Mouse (Mus musculus) v-Abl transformed pro-B cells (cell line): Measurements from ENCODE around the gene Fgf22.

ENCODE experiments used
- in situ Hi-C, 2 experiments: fragments of 400-800 bp; cut with MboI; formaldehyde crosslinking; loops; one replicate each; pipeline ENCODE4 v1.15.1; 2025; ENCODE audit not compliant: unreplicated experiment in 2 of 2

Gene Fgf22

DNA sequence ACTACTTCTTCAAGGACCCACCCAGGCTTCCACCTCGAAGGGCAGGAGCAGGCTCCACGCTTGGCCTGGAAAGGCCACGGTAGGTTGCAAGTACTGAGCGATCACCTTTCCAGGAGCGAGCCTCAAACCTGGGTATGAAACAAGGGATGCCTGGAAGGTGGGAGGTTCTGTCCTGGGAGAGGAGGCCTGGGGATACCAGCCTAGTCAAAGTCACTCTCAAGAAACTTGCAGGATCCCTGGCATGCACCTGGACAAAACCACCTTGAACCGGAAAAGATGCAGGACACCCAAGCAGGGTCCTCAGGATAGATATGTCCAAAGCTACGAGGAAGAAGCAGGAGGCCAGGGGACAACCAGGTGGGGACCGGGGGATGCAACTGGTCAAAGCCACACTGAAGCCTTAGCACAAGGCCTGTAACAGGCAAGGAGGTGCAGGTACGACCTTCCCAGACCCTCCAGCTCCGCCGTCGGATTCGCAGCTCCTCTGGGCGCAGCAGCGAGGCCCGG is 11.2 kb downstream of the Fgf22 start:
- in situ Hi-C loops: no loop called here

DNA sequence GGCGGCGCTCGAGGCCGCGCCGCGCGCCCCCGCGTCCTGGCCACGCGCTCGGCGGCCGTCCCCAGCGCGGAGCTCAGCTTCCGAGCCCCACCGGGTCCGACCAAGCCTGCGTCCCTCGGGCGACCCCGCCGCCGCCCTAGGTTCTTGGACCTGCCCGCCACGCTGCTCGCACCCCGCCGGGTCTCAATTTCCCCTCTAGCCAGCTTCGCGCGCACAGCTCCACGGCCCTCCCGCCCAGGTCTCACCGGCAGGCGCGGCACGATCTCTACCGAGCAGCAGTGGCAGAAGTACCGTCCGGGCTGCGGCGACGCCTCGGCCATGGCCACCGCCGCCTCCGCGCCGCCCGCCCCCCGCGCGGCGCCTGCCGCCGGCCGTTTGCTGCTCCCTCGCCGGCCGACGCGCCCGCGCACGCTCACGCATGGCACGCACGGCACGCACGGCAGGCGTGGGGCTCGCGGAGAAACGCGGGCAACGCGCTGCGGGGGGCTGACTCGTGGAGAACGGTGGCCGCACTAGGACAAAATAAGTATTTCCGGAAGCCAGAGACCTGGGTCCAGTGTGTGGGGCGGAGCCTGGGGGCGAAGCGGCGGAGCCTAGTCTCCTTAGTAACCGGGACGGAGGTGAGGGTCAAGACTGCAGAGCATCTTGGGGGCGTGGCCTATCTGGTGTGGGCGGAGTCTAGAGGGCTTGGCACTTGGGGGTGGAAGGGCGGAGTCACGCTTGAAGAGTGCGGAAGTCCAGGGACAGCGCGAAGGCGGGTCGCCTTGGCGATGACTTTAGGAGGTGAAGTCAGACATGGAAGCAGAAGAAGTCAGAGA is 11.8 kb downstream of the Fgf22 start, which contains the start of gene Rnf126:
Rnf126 (minus strand) TSS at position 445 of the 818 bp plus-strand sequence.
- in situ Hi-C loops: no loop called here

DNA sequence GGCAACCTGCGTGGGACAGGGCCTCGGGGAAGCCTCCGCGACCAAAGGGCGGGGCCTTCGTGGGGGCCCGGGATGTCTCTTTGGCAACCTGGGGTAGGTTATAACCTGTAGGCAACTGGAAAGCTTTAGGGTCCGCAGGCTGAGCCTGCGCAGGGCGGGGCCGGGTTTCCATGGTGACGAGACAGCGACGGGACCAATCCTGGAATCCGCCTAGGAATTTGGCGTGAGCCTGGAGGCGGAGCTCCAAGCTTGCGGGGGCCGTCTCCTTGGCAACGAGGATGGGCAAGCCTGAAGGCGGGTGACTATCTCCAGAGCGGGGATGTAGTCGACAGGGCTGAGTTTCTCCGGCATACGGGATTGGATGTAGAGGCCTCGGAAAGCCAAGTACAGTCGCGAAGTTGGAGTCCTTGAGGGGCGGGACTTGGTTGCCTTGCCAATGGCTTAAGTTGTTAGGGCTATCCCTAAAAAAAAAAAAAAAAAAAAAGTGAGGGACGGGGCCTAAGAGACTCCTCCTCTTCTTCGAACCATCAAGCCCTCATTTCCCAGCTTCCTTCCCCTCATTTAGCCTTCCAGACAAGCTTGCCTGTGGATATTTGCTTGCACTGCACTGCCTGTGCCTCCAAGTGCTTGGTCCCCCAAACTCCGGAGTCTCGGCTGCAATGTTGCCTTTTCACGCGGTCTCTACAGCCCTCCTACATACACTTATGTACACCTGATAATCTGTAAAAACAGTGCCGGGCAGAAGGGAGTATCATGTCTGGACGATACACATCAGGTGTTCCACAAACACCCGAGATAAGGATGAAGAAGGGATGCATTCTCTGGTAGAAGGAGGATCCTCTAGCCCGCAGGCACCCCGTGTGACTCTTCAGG is 12.7 kb downstream of the Fgf22 start:
- in situ Hi-C loops: no loop called here

- in situ Hi-C loops: no loop called here
Observed at GRCm38 (mm10) chr10:79768400-79768799, 13.5 kb downstream of the Fgf22 start.

DNA sequence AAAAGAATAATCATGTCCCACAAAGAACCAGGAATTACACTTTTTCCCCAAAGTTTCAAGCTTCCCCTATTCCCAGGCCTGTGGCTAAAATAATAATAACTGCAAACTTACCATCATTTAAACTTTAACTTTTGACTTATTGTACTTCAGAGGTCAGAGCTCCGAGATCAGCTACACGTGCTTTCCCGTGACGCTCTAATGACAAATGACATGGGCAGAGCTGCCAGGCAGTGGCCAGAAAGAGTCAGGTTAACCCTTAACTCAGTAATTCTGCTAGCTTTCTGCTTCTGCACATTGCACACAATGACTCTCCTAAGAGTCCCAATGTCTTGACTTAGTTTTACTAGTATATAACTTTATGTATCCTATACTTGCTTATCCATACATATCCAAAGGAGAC is 14.5 kb downstream of the Fgf22 start:
- in situ Hi-C loops: no loop called here

- in situ Hi-C loops: loop anchor here in 1 of 2 experiments (5.0 kb wide), 1 partner anchor 45 kb away; no protein-coding TSS in a partner anchor
Observed at GRCm38 (mm10) chr10:79772320-79772719, 17.4 kb downstream of the Fgf22 start.

GRCm38 (mm10) chr10:79773208-79773607 is 18.3 kb downstream of the Fgf22 start:
- in situ Hi-C loops: loop anchor here in 1 of 2 experiments (5.0 kb wide), 1 partner anchor 44 kb away; no protein-coding TSS in a partner anchor

DNA sequence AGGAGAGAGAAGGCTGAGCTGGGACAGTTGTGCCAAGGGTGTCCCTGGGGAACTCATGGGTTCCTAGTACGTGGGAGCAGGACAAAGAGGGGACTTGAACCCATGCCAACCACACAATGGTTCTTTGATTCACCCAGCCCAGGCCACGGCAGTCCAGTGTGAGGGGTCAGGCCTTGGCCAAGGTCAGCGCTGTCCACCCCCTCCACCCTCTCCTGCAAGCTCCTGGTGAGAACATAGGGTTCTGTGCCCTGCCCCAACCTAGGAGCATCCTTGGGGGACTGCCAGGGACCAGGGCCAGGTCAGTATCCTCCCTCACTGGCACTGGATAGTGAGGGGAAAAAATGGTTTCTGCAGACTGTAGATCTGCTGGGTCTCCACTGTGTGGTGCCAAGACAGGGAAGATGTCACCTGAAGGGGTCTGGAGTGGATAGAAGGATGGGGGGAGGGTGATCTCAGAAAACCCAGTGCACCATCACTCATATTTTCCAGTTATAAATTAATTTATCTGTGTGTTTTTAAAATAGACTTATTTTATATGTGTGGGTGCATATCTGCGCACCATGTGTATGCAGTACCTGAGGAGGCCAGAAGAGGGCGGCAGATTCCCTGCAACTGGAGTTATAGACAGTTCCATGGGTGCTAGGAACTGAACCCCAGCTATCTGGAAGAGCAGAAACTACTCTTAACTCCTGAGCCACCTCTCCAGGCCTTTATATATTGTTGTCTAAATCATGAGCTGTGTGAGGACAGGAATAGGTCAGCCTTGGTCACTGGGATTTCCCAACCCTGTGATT is 19.8 kb downstream of the Fgf22 start:
- in situ Hi-C loops: loop anchor here (5.0 kb wide), 2 partner anchors 38 to 43 kb away; no protein-coding TSS in a partner anchor

- in situ Hi-C loops: loop anchor here in 1 of 2 experiments (5.0 kb wide), 1 partner anchor 35 kb away; no protein-coding TSS in a partner anchor
Observed at GRCm38 (mm10) chr10:79777103-79777531, 22.2 kb downstream of the Fgf22 start, which contains the start of gene Fstl3. Gene Fstl3, plus strand, starts transcription at chr10:79777272.

DNA sequence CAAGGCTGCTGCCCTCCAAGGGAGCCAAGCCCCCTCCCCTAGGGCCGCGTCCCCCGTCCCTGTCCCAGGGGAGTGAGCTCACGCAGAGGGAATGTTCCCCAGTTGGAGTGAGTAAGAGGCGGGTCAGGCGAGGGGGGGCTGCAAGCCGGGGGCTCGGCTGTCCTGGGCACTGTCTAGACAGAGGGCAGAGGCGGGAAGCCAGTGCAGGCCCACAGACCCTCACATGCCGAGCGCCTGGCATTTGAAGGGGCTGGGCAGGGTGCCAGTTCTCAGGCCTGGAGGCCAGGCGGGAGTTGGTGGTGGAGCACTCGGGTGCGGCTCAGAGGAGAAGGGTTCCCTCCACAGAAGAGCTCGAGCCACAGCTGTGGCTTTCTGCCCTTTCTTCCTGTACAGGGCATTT is 23.1 kb downstream of the Fgf22 start:
- in situ Hi-C loops: loop anchor here in 1 of 2 experiments (5.0 kb wide), 1 partner anchor 34 kb away; no protein-coding TSS in a partner anchor

DNA sequence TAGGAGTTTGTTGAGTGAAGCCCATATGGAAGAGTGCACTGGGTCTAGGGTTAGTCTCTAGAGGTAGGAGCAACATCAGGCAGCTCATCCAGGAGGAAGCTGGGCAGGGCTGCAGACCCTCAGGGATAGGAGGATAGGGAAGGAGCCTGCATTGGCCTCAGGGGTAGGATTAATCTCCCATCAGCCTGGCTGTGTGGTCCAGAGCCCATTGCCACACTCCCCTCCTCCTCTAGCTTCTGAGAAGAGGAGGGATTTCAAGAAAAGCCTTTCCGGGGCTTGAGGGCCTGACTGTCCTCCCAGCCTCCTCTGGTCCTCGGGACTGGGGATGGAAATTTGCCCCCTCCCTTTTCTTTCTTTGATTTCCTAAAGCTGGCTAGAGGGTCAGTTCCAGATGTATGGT is 24.3 kb downstream of the Fgf22 start:
- in situ Hi-C loops: loop anchor here in 1 of 2 experiments (5.0 kb wide), 1 partner anchor 33 kb away; no protein-coding TSS in a partner anchor

DNA sequence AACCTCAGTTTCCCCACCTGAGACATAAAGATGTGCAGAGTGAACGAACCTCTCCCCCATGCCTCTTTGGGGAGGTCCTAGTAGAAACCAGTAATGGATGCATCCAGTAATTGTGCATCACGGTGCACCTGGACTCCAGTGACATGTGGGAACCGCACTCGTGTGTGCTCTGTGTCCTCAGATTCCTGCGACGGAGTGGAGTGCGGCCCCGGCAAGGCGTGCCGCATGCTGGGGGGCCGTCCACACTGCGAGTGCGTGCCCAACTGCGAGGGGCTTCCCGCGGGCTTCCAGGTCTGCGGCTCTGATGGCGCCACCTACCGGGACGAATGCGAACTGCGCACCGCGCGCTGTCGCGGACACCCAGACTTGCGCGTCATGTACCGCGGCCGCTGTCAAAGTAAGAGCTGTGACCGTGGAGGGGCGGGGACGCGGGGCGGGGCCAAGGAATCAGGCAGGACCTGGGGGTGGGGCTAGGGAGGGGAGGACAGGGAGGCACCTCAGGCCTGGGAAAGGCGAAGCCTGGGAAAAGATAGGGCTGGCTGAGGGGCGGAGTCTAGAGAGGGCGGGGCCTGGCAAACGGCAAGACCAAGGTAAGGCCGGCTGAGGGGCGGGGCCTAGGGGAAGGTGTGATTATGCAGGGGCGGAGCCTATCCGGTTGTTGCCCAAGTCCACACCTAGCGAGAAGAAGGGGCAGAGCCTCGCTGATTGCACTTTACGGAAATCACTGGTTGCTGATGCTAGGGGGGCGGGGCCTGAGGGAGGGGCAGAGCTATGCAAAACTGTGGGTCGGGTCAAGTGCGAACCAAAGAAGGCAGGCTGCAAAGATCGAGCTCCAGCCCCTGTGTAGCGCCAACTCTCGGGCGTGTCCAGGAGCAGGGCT is 25.1 kb downstream of the Fgf22 start:
- in situ Hi-C loops: loop anchor here (5.0 to 10.0 kb wide), 2 partner anchors 32 to 85 kb away; no protein-coding TSS in a partner anchor

DNA sequence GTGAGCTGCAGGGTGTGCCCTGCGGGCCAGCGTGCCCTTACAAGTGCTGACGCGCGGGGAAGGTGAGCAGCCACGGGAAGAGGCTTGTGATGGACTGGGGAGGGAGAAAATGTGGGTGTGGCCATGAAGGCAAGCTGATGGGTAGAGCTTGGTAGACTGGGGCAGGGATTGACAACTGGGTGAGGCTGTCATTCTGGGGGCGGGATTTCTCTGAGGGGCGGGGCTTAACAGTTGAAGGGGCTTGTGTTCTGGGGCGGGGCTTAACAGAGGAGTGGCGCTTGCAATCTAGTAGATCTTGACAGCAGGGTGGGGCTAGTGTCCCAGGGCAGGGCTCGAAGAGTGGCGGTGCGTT is 25.8 kb downstream of the Fgf22 start:
- in situ Hi-C loops: loop anchor here in 1 of 2 experiments (10.0 kb wide), 1 partner anchor 86 kb away; no protein-coding TSS in a partner anchor

DNA sequence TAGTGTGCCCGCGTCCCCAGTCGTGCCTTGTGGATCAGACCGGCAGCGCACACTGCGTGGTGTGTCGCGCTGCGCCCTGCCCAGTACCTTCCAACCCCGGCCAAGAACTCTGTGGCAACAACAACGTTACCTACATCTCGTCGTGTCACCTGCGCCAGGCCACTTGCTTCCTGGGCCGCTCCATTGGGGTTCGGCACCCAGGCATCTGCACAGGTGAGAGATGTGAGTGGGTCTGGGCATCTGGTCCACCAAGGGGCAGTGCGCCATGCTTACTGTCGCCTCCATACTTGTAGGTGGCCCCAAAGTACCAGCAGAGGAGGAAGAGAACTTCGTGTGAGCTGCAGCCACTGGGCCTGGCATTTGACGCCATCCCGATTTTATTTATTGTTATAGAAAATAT is 26.3 kb downstream of the Fgf22 start:
- in situ Hi-C loops: loop anchor here in 1 of 2 experiments (10.0 kb wide), 1 partner anchor 86 kb away; no protein-coding TSS in a partner anchor

GRCm38 (mm10) chr10:79781956-79782355 is 27.1 kb downstream of the Fgf22 start:
- in situ Hi-C loops: loop anchor here in 1 of 2 experiments (10.0 kb wide), 1 partner anchor 87 kb away; no protein-coding TSS in a partner anchor

DNA sequence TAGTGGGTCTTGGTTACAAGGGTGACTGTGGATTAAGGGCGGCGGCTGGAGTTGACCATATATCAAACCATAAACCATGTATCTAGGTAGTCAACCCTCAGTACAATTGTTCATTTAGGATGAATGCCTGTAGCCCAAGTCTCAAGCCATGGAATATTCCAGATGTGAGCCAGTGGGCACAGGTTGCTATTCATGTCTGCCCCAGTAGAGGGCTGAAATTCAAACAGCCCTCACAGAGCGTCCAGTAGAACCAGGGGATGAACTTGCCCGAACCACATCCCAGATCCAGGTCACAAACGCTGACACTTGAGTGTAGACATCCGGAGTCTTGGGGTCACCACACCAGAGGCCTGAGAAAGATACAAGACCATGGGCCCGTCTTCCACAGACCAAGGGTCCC is 28.2 kb downstream of the Fgf22 start:
- in situ Hi-C loops: loop anchor here in 1 of 2 experiments (10.0 kb wide), 1 partner anchor 88 kb away; no protein-coding TSS in a partner anchor

- in situ Hi-C loops: loop anchor here in 1 of 2 experiments (10.0 kb wide), 1 partner anchor 89 kb away; no protein-coding TSS in a partner anchor
Observed at GRCm38 (mm10) chr10:79783920-79784800, 29.3 kb downstream of the Fgf22 start.
